Mouse (Mus musculus): Measurements from ENCODE around the gene Mtmr3. TPM values are rescaled to one million over a fixed set of nuclear protein-coding genes. Genes with fewer than 3 reads are reported as not detected.

Mtmr3 gene
- polyA plus RNA-seq, 1 experiment from 2014 or later, result 43.4 TPM

GRCm38 (mm10) chr11:4622997-4623396 is 28.3 kb upstream of the Mtmr3 start:
- peak; percentile 63 for ATAC-seq
- 49% methylated on average over 5 of the region's 5 CpGs for whole genome bisulfite sequencing

DNA sequence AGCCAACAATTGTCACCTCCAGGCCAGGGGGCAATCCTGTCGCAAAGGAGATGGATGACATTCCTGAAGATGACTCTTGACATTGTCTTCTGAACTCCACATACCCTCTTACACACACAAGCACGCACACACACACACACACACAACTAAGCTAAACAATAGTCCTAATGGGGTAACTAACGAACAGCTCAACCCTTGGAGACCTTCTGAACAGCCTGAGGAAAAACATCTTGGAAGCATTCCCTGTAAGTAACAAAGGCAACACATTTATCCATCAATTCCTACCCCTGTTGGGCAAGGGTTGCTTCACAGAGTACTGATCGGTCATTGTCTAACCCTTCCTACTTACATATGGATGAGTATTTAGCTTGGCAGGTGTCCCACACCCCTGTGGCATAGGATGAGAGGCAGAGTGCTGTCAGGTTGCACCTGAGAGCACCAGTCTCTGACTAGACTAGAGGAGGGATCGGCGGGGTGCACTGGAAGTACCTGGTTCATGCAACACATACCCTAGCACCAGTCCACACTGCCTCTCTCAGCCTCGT is 27.9 kb upstream of the Mtmr3 start:
- 85% methylated on average over 7 of the region's 7 CpGs for WGBS

More at GRCm38 (mm10) chr11:4622997-4623396, 28.3 kb upstream of the Mtmr3 start:
- Histone ChIP-seq H3K4me2 (replicated peaks) (no peak overlapping the region), H3K27ac (no peak overlapping the region), H3K27me3 (no peaks in the 10 kb centered on the region), H3K9ac (replicated peaks) (no peak overlapping the region), H3K36me3 (no peaks in the 10 kb centered on the region), H3K4me1 (replicated peaks) (0 out of 2 replicates have a peak, but pooled peaks cover 3% of the 10 kb centered on the region), H3K4me3 (replicated peaks) (no peak overlapping the region), H3K9me3 (no peaks in the 10 kb centered on the region)

DNA sequence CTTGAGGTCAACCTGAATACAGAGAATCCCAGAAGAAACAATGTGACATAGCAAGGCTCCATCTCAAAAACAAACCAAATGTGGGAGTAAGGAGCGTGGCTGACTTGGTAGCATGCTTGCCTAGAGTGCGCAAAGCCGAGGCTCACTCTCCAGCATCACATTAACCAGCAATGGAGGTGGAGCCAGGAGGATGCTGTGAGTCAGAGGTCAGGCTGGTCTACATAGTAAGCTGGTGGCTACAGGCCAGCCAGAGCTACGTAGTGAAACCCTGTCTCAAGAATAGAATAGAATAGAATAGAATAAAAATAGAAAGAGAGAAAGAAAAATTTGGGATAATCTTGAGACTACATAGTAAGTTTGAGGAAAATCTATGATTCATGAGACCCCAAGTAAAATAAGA is 27.2 kb upstream of the Mtmr3 start:
- no peak overlapping the region for H3K4me3 ChIP-seq (replicated peaks)
- H3K9me3 ChIP-seq, result no peaks in the 10 kb centered on the region
- H3K27me3 ChIP-seq, result no peaks in the 10 kb centered on the region
- WGBS, result 78% methylated on average over 4 of the region's 4 CpGs
- H3K9ac ChIP-seq (replicated peaks), result no peak overlapping the region
- H3K4me2 ChIP-seq (replicated peaks), result no peak overlapping the region
- H3K36me3 ChIP-seq, result no peaks in the 10 kb centered on the region
- no peak for ATAC-seq
- H3K27ac ChIP-seq, result no peak overlapping the region
- 0 out of 2 replicates have a peak, but pooled peaks cover 3% of the 10 kb centered on the region for H3K4me1 ChIP-seq (replicated peaks)

More for the DNA sequence above, 27.9 kb upstream of the Mtmr3 start:
- H3K4me3 ChIP-seq (replicated peaks), result no peak overlapping the region
- no peak overlapping the region for H3K4me2 ChIP-seq (replicated peaks)
- no peak overlapping the region for H3K27ac ChIP-seq
- no peaks in the 10 kb centered on the region for H3K9me3 ChIP-seq
- 0 out of 2 replicates have a peak, but pooled peaks cover 3% of the 10 kb centered on the region for H3K4me1 ChIP-seq (replicated peaks)
- ATAC-seq, result no peak
- H3K27me3 ChIP-seq, result no peaks in the 10 kb centered on the region
- H3K36me3 ChIP-seq, result no peaks in the 10 kb centered on the region
- no peak overlapping the region for H3K9ac ChIP-seq (replicated peaks)

- Histone ChIP-seq H3K4me2 (replicated peaks) (no peak overlapping the region), H3K4me3 (replicated peaks) (no peak overlapping the region), H3K36me3 (no peaks in the 10 kb centered on the region), H3K9ac (replicated peaks) (no peak overlapping the region), H3K27ac (no peak overlapping the region), H3K9me3 (no peaks in the 10 kb centered on the region), H3K4me1 (replicated peaks) (no peaks in the 10 kb centered on the region), H3K27me3 (no peaks in the 10 kb centered on the region)
- 61% methylated on average over 13 of the region's 13 CpGs for WGBS
- ATAC-seq, result no peak
Observed at GRCm38 (mm10) chr11:4620501-4621108, 25.9 kb upstream of the Mtmr3 start.

DNA sequence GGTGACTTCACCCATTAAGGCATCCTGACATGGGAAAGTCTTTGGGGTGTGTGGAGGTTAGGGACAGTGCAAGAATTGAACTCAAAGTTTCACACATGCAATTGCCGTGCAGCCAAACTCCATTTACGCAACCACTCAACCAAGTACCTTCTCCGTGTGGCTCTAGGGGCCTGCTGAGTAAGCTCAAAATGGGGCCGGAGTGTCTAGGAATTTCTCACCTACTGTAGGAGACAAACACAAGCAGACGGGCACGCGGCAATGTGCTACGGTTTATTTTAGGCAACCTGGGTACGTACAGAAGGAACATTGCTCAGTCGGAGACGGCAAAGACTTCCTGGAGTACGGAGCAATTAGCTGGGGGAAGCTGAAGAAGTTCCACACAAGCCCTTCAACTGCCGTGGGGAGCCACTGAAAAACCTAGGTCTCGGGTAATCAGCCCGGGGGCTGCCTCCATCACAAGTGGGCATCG is 25.4 kb upstream of the Mtmr3 start, which contains the start of gene Gm11032:
Gm11032 (plus strand) TSS at position 51 of the 469 bp plus-strand sequence.
- Histone ChIP-seq H3K27me3 (no peaks in the 10 kb centered on the region), H3K36me3 (no peaks in the 10 kb centered on the region), H3K27ac (no peak within 1 kb of the TSS), H3K9me3 (no peaks in the 10 kb centered on the region), H3K4me3 (replicated peaks) (no peak within 1 kb of the TSS), H3K9ac (replicated peaks) (no peak within 1 kb of the TSS), H3K4me1 (replicated peaks) (no peaks in the 10 kb centered on the region), H3K4me2 (replicated peaks) (no peak within 1 kb of the TSS)
- WGBS, result 88% methylated on average over 16 of the region's 16 CpGs
- ATAC-seq, result no peak

DNA sequence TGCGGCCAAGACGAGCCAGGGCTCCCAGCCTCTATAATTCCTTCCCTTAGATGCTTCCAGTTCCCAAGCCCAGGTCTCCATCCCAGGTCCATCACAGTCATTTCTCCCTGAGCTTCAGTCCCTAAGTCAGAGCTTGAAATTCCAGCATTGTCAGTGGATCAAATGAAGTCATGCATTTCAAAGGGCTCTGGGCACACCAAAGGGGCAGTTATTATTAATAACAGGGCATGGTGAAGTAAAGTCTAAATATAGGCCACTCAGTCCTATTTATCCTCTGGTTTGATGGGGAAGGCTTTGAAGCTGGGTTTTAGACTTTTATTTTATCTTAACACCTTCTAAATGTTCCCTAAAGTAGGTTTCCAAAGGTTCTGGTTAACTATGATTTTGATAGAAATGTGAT is 17.2 kb upstream of the Mtmr3 start:
- WGBS, result 74% methylated on average over 2 of the region's 2 CpGs
- no peaks in the 10 kb centered on the region for H3K36me3 ChIP-seq
- no peaks in the 10 kb centered on the region for H3K27me3 ChIP-seq
- H3K9me3 ChIP-seq, result no peaks in the 10 kb centered on the region
- no peak overlapping the region for H3K9ac ChIP-seq (replicated peaks)
- no peak overlapping the region for H3K4me2 ChIP-seq (replicated peaks)
- ATAC-seq, result no peak
- no peaks in the 10 kb centered on the region for H3K4me1 ChIP-seq (replicated peaks)
- H3K4me3 ChIP-seq (replicated peaks), result no peak overlapping the region
- no peak overlapping the region for H3K27ac ChIP-seq

- Histone ChIP-seq H3K4me1 (replicated peaks) (peaks cover 13% of the 10 kb centered on the region; the same call in 1 of the 2 replicates), H3K9me3 (no peaks in the 10 kb centered on the region), H3K4me2 (replicated peaks) (no peak overlapping the region), H3K27me3 (no peaks in the 10 kb centered on the region), H3K27ac (no peak overlapping the region), H3K4me3 (replicated peaks) (no peak overlapping the region), H3K36me3 (no peaks in the 10 kb centered on the region), H3K9ac (replicated peaks) (no peak overlapping the region)
- no peak for ATAC-seq
- 81% methylated on average over 1 of the region's 1 CpGs for WGBS
Observed at GRCm38 (mm10) chr11:4606541-4606940, 11.9 kb upstream of the Mtmr3 start.

DNA sequence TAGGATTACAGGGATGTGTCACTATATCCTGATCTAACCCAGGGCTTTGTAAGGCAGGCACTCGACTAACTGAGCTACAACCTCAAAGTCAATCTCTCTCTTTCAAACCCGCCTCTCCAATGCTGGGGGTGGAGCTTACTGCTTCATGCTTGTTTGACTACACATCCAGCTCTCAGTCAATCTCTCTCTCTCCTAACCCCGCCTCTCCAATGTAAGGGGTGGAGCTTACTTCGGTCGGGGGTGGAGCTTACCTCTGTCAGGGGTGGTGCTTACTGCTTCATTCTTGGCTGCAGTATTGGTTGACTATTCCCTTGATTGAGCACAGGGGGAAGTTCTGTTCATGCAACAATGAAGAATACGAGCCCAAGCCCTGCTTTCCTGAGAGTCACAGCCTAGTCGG is 10.8 kb upstream of the Mtmr3 start:
- Histone ChIP-seq H3K9ac (replicated peaks) (no peak overlapping the region), H3K4me1 (replicated peaks) (peaks cover 13% of the 10 kb centered on the region; the same call in 1 of the 2 replicates), H3K27ac (no peak overlapping the region), H3K4me3 (replicated peaks) (no peak overlapping the region), H3K4me2 (replicated peaks) (no peak overlapping the region), H3K9me3 (no peaks in the 10 kb centered on the region), H3K36me3 (no peaks in the 10 kb centered on the region), H3K27me3 (no peaks in the 10 kb centered on the region)
- WGBS, result 47% methylated on average over 7 of the region's 7 CpGs
- no peak for ATAC-seq

GRCm38 (mm10) chr11:4604441-4604840 is 9.8 kb upstream of the Mtmr3 start:
- Histone ChIP-seq H3K4me1 (replicated peaks) (peaks cover 13% of the 10 kb centered on the region; the same call in 1 of the 2 replicates), H3K27ac (no peak overlapping the region), H3K9ac (replicated peaks) (no peak overlapping the region), H3K27me3 (no peaks in the 10 kb centered on the region), H3K4me2 (replicated peaks) (no peak overlapping the region), H3K9me3 (no peaks in the 10 kb centered on the region), H3K36me3 (no peaks in the 10 kb centered on the region), H3K4me3 (replicated peaks) (no peak overlapping the region)
- no peak for ATAC-seq
- 80% methylated on average over 6 of the region's 6 CpGs for WGBS

GRCm38 (mm10) chr11:4602691-4603441 is 8.2 kb upstream of the Mtmr3 start:
- Histone ChIP-seq H3K27ac (no peak overlapping the region), H3K9me3 (no peaks in the 10 kb centered on the region), H3K27me3 (no peaks in the 10 kb centered on the region), H3K4me1 (replicated peaks) (peaks cover 13% of the 10 kb centered on the region; the same call in 1 of the 2 replicates), H3K4me3 (replicated peaks) (no peak overlapping the region), H3K36me3 (no peaks in the 10 kb centered on the region), H3K4me2 (replicated peaks) (no peak overlapping the region), H3K9ac (replicated peaks) (no peak overlapping the region; the same call in 1 of the 2 replicates)
- 36% methylated on average over 12 of the region's 12 CpGs for WGBS
- peak; percentile 50; the same call in 1 of the 2 replicates for ATAC-seq

DNA sequence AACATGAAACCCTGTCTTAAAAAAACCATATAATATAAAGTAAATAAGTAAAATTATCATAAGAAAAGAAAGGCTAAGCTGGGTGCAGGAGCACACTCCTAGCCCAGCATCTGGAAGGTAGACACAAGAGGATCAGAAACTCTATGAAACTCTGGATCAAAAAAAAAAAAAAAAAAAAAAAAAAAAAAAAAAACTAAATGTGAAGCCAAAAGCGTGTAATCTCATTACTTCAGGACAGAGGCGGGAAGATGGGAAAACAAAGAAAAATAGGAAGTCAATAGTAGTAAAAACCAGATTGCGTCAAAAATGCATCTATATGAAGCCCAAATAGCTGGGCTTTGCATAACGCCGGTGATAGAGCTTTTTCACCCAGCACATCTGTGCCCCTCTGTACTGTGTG is 7.2 kb upstream of the Mtmr3 start:
- Histone ChIP-seq H3K4me2 (replicated peaks) (no peak overlapping the region), H3K4me1 (replicated peaks) (peaks cover 13% of the 10 kb centered on the region; the same call in 1 of the 2 replicates), H3K27ac (no peak overlapping the region), H3K36me3 (no peaks in the 10 kb centered on the region), H3K9me3 (no peaks in the 10 kb centered on the region), H3K4me3 (replicated peaks) (no peak overlapping the region), H3K27me3 (no peaks in the 10 kb centered on the region), H3K9ac (replicated peaks) (no peak overlapping the region)
- no peak for ATAC-seq
- WGBS, result 55% methylated on average over 5 of the region's 5 CpGs

DNA sequence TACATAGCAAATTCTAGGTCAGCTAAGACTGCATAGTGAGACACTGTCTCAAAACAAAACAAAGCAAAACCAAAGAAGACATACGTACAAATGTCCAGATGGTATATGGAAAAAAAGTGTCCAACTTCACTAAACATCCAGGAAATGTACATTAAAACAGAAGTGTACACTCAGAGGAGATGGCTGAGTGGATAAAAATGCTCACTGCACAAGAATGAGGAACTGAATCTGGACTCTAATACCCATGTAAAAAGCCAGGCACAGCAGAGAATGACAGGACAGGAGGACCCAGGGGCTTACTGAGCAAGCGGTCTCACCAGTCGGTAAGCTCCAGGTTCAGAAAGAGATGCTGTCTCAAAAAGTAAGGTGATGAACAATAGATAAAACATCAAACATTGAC is 5.3 kb upstream of the Mtmr3 start:
- whole genome bisulfite sequencing, result 88% methylated on average over 3 of the region's 3 CpGs
- Histone ChIP-seq H3K4me1 (replicated peaks) (peaks cover 15% of the 10 kb centered on the region; the same call in 1 of the 2 replicates), H3K4me3 (replicated peaks) (no peak overlapping the region), H3K9me3 (no peaks in the 10 kb centered on the region), H3K27ac (no peak overlapping the region), H3K36me3 (no peaks in the 10 kb centered on the region), H3K9ac (replicated peaks) (no peak overlapping the region), H3K27me3 (no peaks in the 10 kb centered on the region), H3K4me2 (replicated peaks) (no peak overlapping the region)
- ATAC-seq, result no peak
